Mouse (Mus musculus) kidney, embryonic 14.5 days (tissue): Measurements from ENCODE around the gene Tjp1. TPM values are rescaled to one million over a fixed set of nuclear protein-coding genes. Genes with fewer than 3 reads are reported as not detected.

ENCODE experiments used
- ATAC-seq: fragments of 200-750 bp; cut with Nextera tagmentation; 2 replicates; pipeline ENCODE4 v1.8.0; 2017; ENCODE audit warnings: moderate number of reproducible peaks, mild to moderate bottlenecking, moderate TSS enrichment, moderate library complexity; ENCODE audit not compliant: low FRiP score, low TSS enrichment
- H3K27ac ChIP-seq: fragments of 300-500 bp; sonication (generic); 2 replicates; pipeline ENCODE4 v1.5.1; 2014; ENCODE audit warnings: low read depth, mild to moderate bottlenecking, low read length, moderate library complexity, mixed read lengths
- H3K27me3 ChIP-seq: fragments of 300-500 bp; sonication (generic); 2 replicates; pipeline ENCODE4 v1.6.1; 2014; ENCODE audit warnings: mild to moderate bottlenecking, low read length; ENCODE audit not compliant: control insufficient read depth, insufficient read depth
- H3K36me3 ChIP-seq: fragments of 300-500 bp; sonication (generic); 2 replicates; pipeline ENCODE4 v1.6.1; 2014; ENCODE audit warnings: low read length, mixed read lengths; ENCODE audit not compliant: control insufficient read depth, insufficient read depth
- H3K4me1 ChIP-seq: fragments of 300-500 bp; sonication (generic); 2 replicates; pipeline ENCODE4 v1.6.1; 2014; ENCODE audit warnings: low read length, mixed read lengths; ENCODE audit not compliant: control insufficient read depth, insufficient read depth
- H3K4me2 ChIP-seq: fragments of 300-500 bp; sonication (generic); replicated peaks from 2 replicates; pipeline ENCODE4 v1.6.1; 2014; ENCODE audit warnings: low read depth, mild to moderate bottlenecking, low read length
- H3K4me3 ChIP-seq: fragments of 300-500 bp; sonication (generic); 2 replicates; pipeline ENCODE4 v1.5.1; 2014; ENCODE audit warnings: mild to moderate bottlenecking, low read length
- H3K9ac ChIP-seq: fragments of 300-500 bp; sonication (generic); 2 replicates; pipeline ENCODE4 v1.6.1; 2014; ENCODE audit warnings: low read depth, mild to moderate bottlenecking, low read length, moderate library complexity
- H3K9me3 ChIP-seq: fragments of 300-500 bp; sonication (generic); 2 replicates; pipeline ENCODE4 v1.6.1; 2016; ENCODE audit warnings: low read length; ENCODE audit not compliant: control insufficient read depth
- WGBS: fragments of 180-500 bp; shearing (Covaris S2); extraction: QIAGEN DNeasy Blood & Tissue Kit; methylation state at CpG from one replicate; pipeline ENCODE4 v1.1.7; 2014; 5-methylcytosine and 5-hydroxymethylcytosine counted together
- polyA plus RNA-seq: library from polyadenylated mRNA; unstranded; fragments of >200 nt; fragmentation: Nextera tagmentation; extraction: Ambion mirVana; gene quantifications from 2 replicates; pipeline ENCODE4 v1.2.1, GENCODE M21; 2014

The Tjp1 gene
- polyA plus RNA-seq, 1 experiment from 2014 or later = 18.9 TPM

DNA sequence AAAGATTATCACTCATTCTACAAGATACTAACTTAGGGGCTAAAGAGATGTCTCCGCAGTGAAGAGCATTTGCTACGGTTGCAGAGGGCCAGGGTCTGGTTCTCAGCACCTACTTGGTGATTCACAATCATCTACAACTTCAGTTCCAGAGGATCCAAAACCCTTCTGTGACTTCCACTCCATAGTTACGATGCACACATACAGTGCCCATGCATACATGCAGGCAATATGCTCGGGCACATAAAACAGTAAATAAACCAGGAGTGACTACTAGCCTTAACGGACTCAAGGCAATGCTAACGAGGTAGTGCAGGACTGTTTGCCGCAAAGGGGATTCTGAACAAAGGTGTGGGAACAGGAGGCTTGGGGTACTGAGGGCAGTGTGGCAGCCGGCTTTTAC, 7.0 kb downstream of the Tjp1 start:
- Histone ChIP-seq H3K27ac (no peak overlapping the region), H3K4me1 (no peaks in the 10 kb centered on the region), H3K27me3 (peaks cover 2% of the 10 kb centered on the region; the same call in 1 of the 2 replicates), H3K36me3 (no peaks in the 10 kb centered on the region), H3K4me2 (no peak overlapping the region), H3K9ac (no peak overlapping the region), H3K4me3 (no peak overlapping the region), H3K9me3 (no peaks in the 10 kb centered on the region)
- 91% methylated on average over 8 of the region's 8 CpGs for WGBS
- ATAC-seq = no peak

DNA sequence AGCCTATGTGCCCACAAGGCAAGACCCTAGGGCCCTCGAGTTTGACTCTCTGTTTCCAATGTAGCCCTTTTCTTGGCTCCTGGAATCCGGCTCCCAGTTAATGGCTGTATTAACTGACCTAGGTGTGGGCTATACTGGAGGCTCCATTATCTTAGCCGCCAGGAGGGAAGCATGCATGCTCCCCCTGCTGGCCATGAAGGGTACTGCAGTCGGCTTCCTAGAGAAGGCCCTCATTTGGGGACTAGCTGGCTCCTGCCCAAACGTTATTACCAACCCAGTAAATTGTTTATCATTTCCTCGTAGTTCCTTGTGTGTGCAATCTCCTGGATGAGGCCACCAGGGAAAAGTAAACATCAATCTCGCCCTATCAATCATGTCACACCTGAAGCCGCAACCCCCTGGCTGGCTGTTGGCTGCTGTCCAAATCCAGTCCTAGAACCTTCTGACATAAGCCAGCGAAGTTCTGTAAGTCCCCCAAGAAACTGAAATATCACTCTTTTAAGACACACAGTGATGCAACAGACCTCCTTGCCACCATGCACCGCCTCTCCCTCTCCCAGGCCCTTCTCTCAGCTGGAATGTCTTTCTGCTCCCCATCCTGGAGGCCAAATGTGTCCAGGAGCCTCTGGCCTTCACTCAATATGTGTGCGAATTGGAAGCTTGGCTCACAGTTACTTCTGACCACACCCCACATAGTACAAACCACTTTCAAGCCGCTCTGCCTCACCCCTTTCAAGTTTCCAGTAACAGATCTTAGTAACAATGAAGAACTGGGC, 7.6 kb downstream of the Tjp1 start:
- H3K4me3 ChIP-seq = no peak overlapping the region
- no peak overlapping the region for H3K9ac ChIP-seq
- 37% methylated on average over 12 of the region's 12 CpGs for WGBS
- H3K9me3 ChIP-seq = no peaks in the 10 kb centered on the region
- no peaks in the 10 kb centered on the region for H3K36me3 ChIP-seq
- no peak overlapping the region for H3K4me2 ChIP-seq
- peak; percentile 60 for ATAC-seq
- no peaks in the 10 kb centered on the region for H3K27me3 ChIP-seq
- no peaks in the 10 kb centered on the region for H3K4me1 ChIP-seq
- no peak overlapping the region for H3K27ac ChIP-seq

DNA sequence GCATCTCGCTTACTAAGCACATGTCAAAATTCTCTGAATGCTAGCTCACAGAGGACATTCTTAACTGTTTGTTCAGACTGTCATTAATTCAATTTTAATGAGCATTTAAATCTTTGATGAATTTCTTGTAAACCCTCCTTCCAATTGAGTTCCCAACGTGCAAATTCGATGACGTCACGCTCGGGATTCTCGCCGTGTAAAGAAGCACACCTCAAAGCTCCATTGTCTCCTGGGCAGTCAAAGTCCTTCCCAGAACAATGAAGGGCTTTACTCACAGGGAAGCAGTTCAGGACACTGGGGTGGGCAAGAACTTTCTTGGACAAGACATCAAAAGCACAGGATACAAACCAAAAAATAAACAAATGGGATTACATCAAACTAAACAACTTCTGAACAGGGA, 10.7 kb downstream of the Tjp1 start:
- no peaks in the 10 kb centered on the region for H3K9me3 ChIP-seq
- no peaks in the 10 kb centered on the region for H3K4me1 ChIP-seq
- 77% methylated on average over 8 of the region's 8 CpGs for WGBS
- H3K4me3 ChIP-seq = no peak overlapping the region
- H3K27me3 ChIP-seq = no peaks in the 10 kb centered on the region; the same call in 1 of the 2 replicates
- H3K36me3 ChIP-seq = no peaks in the 10 kb centered on the region
- no peak for ATAC-seq
- H3K9ac ChIP-seq = no peak overlapping the region
- no peak overlapping the region for H3K27ac ChIP-seq
- no peak overlapping the region for H3K4me2 ChIP-seq

DNA sequence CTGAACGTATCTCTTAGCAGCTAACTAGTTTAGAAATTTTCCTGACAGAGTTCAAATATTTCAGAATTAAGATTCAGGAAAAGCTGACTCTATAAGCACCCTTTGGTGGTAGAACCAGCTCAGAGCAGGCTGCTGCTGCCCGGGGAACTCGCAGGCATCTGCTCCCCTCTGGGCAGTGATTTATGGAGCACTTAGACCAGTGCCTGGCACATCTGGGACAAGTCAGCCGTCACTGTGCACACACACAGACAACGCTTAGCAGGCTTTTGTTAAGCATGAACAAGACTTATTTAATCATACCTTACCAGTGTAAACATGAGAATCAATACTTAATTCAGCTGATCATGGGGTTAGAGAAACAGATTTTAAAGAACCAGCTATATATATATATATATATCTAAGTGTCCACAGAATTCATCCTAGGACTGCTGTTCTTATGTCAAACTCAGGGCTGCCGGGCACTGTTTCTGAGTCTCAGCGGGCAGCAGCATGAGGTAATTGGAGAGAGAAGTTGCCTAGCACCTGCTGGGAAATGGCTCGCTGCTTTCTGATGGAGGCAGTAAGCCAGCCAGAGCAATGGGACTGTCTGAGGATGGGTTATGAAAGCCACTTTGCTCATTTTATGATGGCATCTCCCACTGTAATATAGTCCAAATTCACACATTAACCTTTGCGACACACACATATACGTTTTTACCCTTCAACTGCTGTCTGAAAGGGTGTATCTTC, 14.0 kb downstream of the Tjp1 start:
- Histone ChIP-seq H3K9ac (no peak overlapping the region), H3K4me2 (no peak overlapping the region), H3K27me3 (no peaks in the 10 kb centered on the region; the same call in 1 of the 2 replicates), H3K9me3 (no peaks in the 10 kb centered on the region), H3K27ac (no peak overlapping the region), H3K36me3 (no peaks in the 10 kb centered on the region), H3K4me1 (no peaks in the 10 kb centered on the region), H3K4me3 (no peak overlapping the region)
- WGBS = 37% methylated on average over 10 of the region's 10 CpGs
- peak; percentile 75; the same call in 1 of the 2 replicates for ATAC-seq

DNA sequence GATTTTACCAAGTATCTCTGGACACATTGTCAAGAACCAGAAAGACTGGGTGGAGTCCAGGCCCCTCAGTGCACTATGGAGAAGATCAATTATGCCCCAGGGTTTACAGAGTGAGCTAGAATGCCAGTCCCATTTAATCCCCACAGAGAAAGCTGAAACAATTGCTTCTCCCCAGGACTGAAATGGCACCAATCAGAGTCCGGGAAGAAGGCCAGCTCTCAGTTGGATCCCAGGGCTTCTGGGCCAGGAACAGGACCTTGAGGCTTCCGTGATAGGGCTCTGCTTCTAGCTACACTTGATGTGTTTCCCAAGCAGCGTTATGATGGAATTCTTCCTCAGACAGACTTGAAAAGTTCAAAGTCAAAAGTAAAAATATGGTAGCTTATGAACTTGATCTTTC, 18.2 kb downstream of the Tjp1 start:
- no peak overlapping the region for H3K4me2 ChIP-seq
- H3K9me3 ChIP-seq = no peaks in the 10 kb centered on the region
- H3K9ac ChIP-seq = no peak overlapping the region
- H3K4me3 ChIP-seq = no peak overlapping the region
- H3K4me1 ChIP-seq = no peaks in the 10 kb centered on the region
- 78% methylated on average over 3 of the region's 3 CpGs for WGBS
- H3K36me3 ChIP-seq = no peaks in the 10 kb centered on the region
- no peak for ATAC-seq
- no peak overlapping the region for H3K27ac ChIP-seq
- no peaks in the 10 kb centered on the region; the same call in 1 of the 2 replicates for H3K27me3 ChIP-seq

DNA sequence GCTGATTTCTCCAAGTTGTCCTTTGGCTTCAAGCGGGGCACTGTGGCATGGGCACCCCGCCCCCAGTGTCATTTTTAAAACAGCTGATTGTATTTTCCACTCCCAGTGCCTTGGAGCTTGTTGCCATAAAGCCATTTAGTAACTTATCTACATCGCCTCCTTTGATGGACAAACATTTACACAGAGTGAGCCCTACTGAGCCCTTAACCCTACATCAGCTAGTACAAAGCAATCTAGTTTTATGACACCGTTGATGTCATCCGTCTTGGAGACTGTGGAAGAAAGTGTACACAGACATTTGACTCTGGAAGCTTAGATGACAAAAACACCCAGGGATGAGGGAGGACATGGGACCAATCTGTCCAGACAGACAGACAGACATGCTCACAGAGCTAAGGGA, 20.2 kb downstream of the Tjp1 start:
- no peaks in the 10 kb centered on the region for H3K9me3 ChIP-seq
- no peaks in the 10 kb centered on the region for H3K36me3 ChIP-seq
- no peaks in the 10 kb centered on the region; the same call in 1 of the 2 replicates for H3K27me3 ChIP-seq
- H3K4me1 ChIP-seq = 0 out of 2 replicates have a peak, but pooled peaks cover 4% of the 10 kb centered on the region
- no peak overlapping the region for H3K4me2 ChIP-seq
- 71% methylated on average over 5 of the region's 5 CpGs for WGBS
- no peak for ATAC-seq
- H3K27ac ChIP-seq = no peak overlapping the region
- no peak overlapping the region for H3K9ac ChIP-seq
- H3K4me3 ChIP-seq = no peak overlapping the region

DNA sequence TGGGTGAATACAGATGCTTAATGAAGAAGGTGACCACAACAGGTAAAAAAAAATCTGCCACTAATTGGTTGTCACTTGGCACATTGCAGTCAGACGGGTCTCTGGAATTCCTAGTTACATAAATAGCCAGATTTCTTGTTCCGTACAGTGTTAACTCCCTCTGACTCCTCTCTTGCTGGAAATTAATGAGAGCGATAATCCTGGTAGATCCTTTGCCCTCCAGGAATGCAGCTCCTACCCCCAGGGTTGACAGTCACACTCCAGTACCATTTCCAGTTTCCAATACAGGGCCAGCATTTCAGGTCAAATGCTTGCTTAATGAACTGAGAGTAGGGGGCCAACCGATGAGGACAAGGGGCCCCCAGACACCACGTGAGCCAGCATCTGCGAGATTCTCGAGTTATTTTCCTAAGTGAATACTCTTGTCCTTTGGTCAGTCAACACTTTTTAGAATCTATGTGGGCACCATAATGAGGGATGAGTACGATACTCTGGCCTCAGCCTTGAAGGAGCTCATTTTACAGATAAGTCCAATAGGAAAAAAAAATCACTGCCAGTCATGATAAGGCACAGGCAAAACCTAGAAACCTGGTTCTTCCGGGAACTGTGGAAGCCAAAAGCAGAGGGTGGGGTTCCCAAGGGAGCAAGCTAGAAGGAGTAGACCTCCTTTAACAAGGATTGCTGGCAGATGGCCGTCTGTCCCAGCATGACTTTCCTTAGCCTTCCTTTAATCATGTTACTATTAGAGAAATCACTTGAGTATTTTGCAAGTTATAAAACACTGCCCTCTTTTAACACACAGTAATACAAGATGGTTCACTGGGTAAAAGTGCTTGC, 24.9 kb downstream of the Tjp1 start:
- ATAC-seq = no peak
- Histone ChIP-seq H3K9ac (no peak overlapping the region), H3K4me1 (peaks cover 11% of the 10 kb centered on the region; the same call in 1 of the 2 replicates), H3K4me3 (no peak overlapping the region), H3K27me3 (no peaks in the 10 kb centered on the region), H3K27ac (no peak overlapping the region), H3K36me3 (no peaks in the 10 kb centered on the region), H3K9me3 (no peaks in the 10 kb centered on the region), H3K4me2 (no peak overlapping the region)
- WGBS = 39% methylated on average over 10 of the region's 10 CpGs

DNA sequence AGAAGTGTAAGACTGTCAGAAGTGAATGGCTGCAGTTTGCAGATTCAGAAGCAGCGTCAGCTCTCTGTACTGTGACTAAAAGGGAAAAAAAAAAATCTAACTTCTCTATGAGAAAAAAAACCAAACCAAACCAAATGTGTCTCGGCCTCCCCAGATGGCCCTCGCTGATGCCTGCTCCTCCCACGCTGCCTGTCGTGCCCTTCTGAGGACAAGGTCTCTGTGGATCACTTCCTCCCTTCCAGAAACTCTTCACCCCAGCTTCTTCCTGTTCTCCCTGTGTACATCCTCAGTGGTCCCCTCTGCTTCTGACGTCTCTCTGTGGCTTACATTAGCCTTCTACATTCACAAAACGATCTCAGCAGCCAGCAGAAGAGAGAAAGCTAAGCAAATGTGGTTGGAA, 26.8 kb downstream of the Tjp1 start:
- no peaks in the 10 kb centered on the region for H3K27me3 ChIP-seq
- no peak for ATAC-seq
- WGBS = 18% methylated on average over 7 of the region's 7 CpGs

More for the DNA sequence above, 26.8 kb downstream of the Tjp1 start:
- Histone ChIP-seq H3K27ac (no peak overlapping the region), H3K36me3 (no peaks in the 10 kb centered on the region), H3K9me3 (no peaks in the 10 kb centered on the region), H3K4me1 (peaks cover 11% of the 10 kb centered on the region; the same call in 1 of the 2 replicates), H3K9ac (no peak overlapping the region), H3K4me2 (no peak overlapping the region), H3K4me3 (no peak overlapping the region)
